Mouse (Mus musculus): ENCODE results near the gene Taar5.

- TF ChIP-seq CTCF (IDR thresholded peaks at IDR 0.05; ENCODE audit: borderline replicate concordance, insufficient read depth, low read length) (no peak), POLR2A (IDR thresholded peaks at IDR 0.05; ENCODE audit: low read depth, low read length) (no peak)
These were observed 7.5 kb downstream of the Taar5 start for GRCm38 (mm10) chr10:23977958-23978357.
